Mouse (Mus musculus): ENCODE measurements around the gene Dmkn. TPM values are rescaled to one million over a fixed set of nuclear protein-coding genes. Genes with fewer than 3 reads are reported as not detected.
"Not testable (repeated sequence)": the region's sequence is repeated elsewhere in the genome, so short reads cannot be mapped to it uniquely, and the experiment has no call there.

The Dmkn gene
- total RNA-seq (2021), result 1 to 10 TPM; 2.6 to 3.9 TPM
- long read RNA-seq, experiment 1, partial matches to known transcripts, result 0 of 3 reads
- long read RNA-seq, experiment 1, other reads (novel, unspliced or antisense), result 0 of 3 reads
- long read RNA-seq, experiment 2, partial matches to known transcripts, result 0 of 1 reads
- long read RNA-seq, experiment 2, other reads (novel, unspliced or antisense), result 0 of 1 reads

- DNase-seq, result no peak
These were observed at the start of gene Dmkn for GRCm38 (mm10) chr7:30763456-30763855. Gene Dmkn, plus strand, starts transcription at chr7:30763756.

GRCm38 (mm10) chr7:30717006-30717715 is 46.4 kb upstream of the Dmkn start:
- DNase-seq, result peak; percentile 87

- no peak for DNase-seq
These were observed 45.9 kb upstream of the Dmkn start for GRCm38 (mm10) chr7:30717716-30718046.

GRCm38 (mm10) chr7:30719669-30720068 is 43.9 kb upstream of the Dmkn start:
- DNase-seq, result no peak

GRCm38 (mm10) chr7:30721286-30721685 is 42.3 kb upstream of the Dmkn start:
- DNase-seq, result no peak

- DNase-seq, result no peak
These were observed 40.1 kb upstream of the Dmkn start for GRCm38 (mm10) chr7:30723274-30723953.

- DNase-seq, result no peak
These were observed 35.3 kb upstream of the Dmkn start for GRCm38 (mm10) chr7:30728214-30728613.

- no peak for DNase-seq
These were observed 34.7 kb upstream of the Dmkn start for GRCm38 (mm10) chr7:30728739-30729395.

- peak; percentile 98 for DNase-seq
These were observed 34.0 kb upstream of the Dmkn start, which contains the start of gene Tmem147 for GRCm38 (mm10) chr7:30729396-30730063. Gene Tmem147, minus strand, starts transcription at chr7:30729540.

- DNase-seq, result peak; percentile 21
These were observed 33.4 kb upstream of the Dmkn start for GRCm38 (mm10) chr7:30730064-30730722.

- DNase-seq, result no peak
These were observed 27.3 kb upstream of the Dmkn start for GRCm38 (mm10) chr7:30736211-30736610.

GRCm38 (mm10) chr7:30742570-30742969 is 21.0 kb upstream of the Dmkn start:
- DNase-seq, result not testable (repeated sequence)

- DNase-seq, result not testable (repeated sequence)
These were observed 19.9 kb upstream of the Dmkn start, which contains the start of gene Gapdhs for GRCm38 (mm10) chr7:30743617-30744016. Gene Gapdhs, minus strand, starts transcription at chr7:30743681.

- DNase-seq, result peak; percentile 82
These were observed 19.4 kb upstream of the Dmkn start for GRCm38 (mm10) chr7:30744022-30744598.

- DNase-seq, result no peak
These were observed 15.9 kb upstream of the Dmkn start for GRCm38 (mm10) chr7:30747525-30748204.

- no peak for DNase-seq
These were observed 13.5 kb upstream of the Dmkn start for GRCm38 (mm10) chr7:30749824-30750606.

- DNase-seq, result peak; percentile 53
These were observed 12.4 kb upstream of the Dmkn start, which contains the start of gene Sbsn for GRCm38 (mm10) chr7:30751086-30751669. Gene Sbsn, plus strand, starts transcription at chr7:30751471.

- DNase-seq, result no peak
These were observed 6.6 kb upstream of the Dmkn start for GRCm38 (mm10) chr7:30757001-30757400.

GRCm38 (mm10) chr7:30758853-30759252 is 4.7 kb upstream of the Dmkn start:
- peak; percentile 77 for DNase-seq

Data from adrenal gland, postnatal 10 days (tissue).